Mouse (Mus musculus) cerebellum, adult 2 months (tissue): ENCODE results near the gene Msi2.

Experiments
- CTCF ChIP-seq: fragments of 200-500 bp; IDR thresholded peaks from 2 replicates; pipeline ENCODE4 v1.5.1; 2011; ENCODE audit warnings: low read depth, mild to moderate bottlenecking, control low read depth, low read length, moderate library complexity, borderline replicate concordance; ENCODE audit not compliant: insufficient read depth
- POLR2A ChIP-seq: fragments of 200-500 bp; IDR thresholded peaks from 2 replicates; pipeline ENCODE4 v1.6.1; 2011; ENCODE audit warnings: low read length, control low read depth, borderline replicate concordance; ENCODE audit not compliant: insufficient read depth

- no peak for TF ChIP-seq CTCF
- no peak for TF ChIP-seq POLR2A
Observed at GRCm38 (mm10) chr11:88598150-88598847, 120.0 kb downstream of the Msi2 start.
